Mouse (Mus musculus): ENCODE results near the gene Fkbp1a. TPM values are rescaled to one million over a fixed set of nuclear protein-coding genes. Genes with fewer than 3 reads are reported as not detected.

Gene Fkbp1a
- polyA plus RNA-seq (2021; fragmentation: Nextera tagmentation): 951 and 966 TPM in 2 replicates
- long read RNA-seq, experiment 1, transcript Fkbp1a-205 (4 exons, 1,588 nt): minor isoform, 17 of 3,746 reads
- long read RNA-seq, experiment 1, transcript Fkbp1a-210 (4 exons, 438 nt): minor isoform, 71 of 3,746 reads
- long read RNA-seq, experiment 1, transcript Fkbp1a-201 (5 exons, 1,658 nt): major isoform, 3,405 of 3,746 reads
- long read RNA-seq, experiment 1, partial matches to known transcripts: 53 of 3,746 reads
- long read RNA-seq, experiment 1, other reads (novel, unspliced or antisense): 194 of 3,746 reads
- long read RNA-seq, experiment 2, transcript Fkbp1a-210 (4 exons, 438 nt): minor isoform, 32 of 1,355 reads
- long read RNA-seq, experiment 2, transcript Fkbp1a-201 (5 exons, 1,658 nt): major isoform, 1,114 of 1,355 reads
- long read RNA-seq, experiment 2, transcript Fkbp1a-205 (4 exons, 1,588 nt): minor isoform, 8 of 1,355 reads
- long read RNA-seq, experiment 2, partial matches to known transcripts: 124 of 1,355 reads
- long read RNA-seq, experiment 2, other reads (novel, unspliced or antisense): 77 of 1,355 reads

GRCm38 (mm10) chr2:151542323-151543062 lies at the start of gene Fkbp1a:
Fkbp1a (plus strand) TSS chr2:151542483.

DNA sequence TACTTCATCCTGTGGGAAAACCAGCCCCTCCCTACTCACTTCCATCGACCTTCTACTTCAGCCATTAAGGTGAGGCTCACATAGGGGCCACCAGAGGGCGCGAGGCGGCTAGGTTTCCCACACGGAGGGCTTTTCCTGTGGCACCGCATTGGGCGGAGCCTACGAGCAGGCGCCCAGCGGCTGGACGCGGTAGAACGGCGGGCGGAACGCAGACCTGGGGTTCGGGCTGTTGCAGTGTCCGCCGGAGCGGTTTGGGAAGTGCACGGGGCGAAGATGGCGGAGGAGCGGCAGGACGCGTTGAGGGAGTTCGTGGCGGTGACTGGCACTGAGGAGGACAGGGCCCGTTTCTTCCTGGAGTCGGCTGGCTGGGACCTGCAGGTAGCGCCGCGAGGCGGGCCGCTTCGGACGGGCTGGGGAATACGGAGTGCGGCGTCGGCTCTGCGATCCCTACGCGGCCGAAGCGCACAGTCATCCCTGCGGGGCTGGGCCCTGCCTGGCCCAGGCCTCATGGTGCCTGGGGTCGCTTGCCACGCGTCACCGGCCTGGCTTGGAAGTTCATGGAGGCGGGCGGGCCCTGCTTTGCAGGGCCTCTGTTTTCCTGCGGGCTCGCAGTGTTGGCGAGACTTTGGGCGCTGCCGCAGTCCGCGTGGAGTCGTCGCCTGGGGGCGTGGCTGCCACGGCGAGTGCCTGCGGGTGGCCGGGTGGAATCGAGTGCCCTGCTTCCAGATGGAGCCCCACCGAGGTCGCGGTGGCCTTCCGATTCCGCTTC lies 48.1 kb upstream of the Fkbp1a start, which contains the start of gene Nsfl1c:
Gene Nsfl1c, plus strand, starts transcription at position 148 of the 769 bp plus-strand sequence.

DNA sequence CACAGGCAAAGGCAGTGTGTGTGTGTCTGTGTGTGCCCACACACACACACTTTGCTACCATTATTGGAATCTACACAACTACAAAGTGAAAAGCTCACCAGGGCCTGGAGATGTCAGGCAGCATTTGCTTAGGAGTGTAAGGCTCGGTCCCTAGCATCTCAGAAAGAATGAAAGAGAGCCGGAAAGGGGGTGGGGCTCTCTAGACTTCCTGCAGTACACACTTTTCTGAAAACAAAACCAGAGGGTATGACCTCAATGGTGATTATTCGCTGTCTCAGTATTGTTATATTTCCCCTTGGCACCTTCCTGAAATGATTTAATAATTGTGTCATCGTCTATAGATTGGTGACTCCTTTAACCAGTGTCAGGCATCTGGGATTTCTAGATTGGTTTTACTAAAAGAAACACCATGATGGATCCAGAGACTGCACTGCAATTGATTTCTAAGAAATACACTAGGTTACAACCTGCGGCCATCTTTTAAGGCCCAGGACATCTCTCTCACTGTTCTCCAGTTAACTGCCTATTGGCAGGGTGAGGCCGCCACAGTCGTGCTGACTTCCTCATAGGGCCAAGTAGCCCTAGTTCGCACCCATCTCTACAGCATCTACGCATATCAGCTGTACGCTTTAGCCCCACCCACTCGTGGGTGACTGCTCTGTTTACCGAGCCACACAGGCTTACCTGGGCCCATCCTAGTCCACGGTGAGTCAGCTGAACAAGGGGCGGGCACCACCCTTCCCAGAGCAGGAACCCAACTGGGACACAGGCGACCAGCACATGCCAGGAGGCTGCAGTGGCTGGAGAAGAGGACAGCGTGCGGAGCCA lies 29.8 kb downstream of the Fkbp1a start, which contains the start of gene Sdcbp2:
Gene Sdcbp2, plus strand, starts transcription at position 750 of the 828 bp plus-strand sequence.

Other genes starting within 250 kb of the Fkbp1a start
- not detected in 2 replicates for gene 4921509C19Rik, start 66.3 kb upstream of the Fkbp1a start, polyA plus RNA-seq (2021; fragmentation: Nextera tagmentation)
- 89.6 and 126 TPM in 2 replicates for gene Nsfl1c, start 48.3 kb upstream of the Fkbp1a start, polyA plus RNA-seq (2021; fragmentation: Nextera tagmentation)
- 1.3 and 2.5 TPM in 2 replicates for gene Sdcbp2, start 30.1 kb downstream of the Fkbp1a start, polyA plus RNA-seq (2021; fragmentation: Nextera tagmentation)
- gene Snph, start 90.1 kb downstream of the Fkbp1a start, polyA plus RNA-seq (2021; fragmentation: Nextera tagmentation): 62.1 and 89.8 TPM in 2 replicates
- 0.12 and 0.23 TPM in 2 replicates for gene Rad21l, start 126.0 kb downstream of the Fkbp1a start, polyA plus RNA-seq (2021; fragmentation: Nextera tagmentation)
- gene Tmem74b, start 159.5 kb downstream of the Fkbp1a start, polyA plus RNA-seq (2021; fragmentation: Nextera tagmentation): 11.2 and 13.1 TPM in 2 replicates
- gene Psmf1, start 201.7 kb downstream of the Fkbp1a start, polyA plus RNA-seq (2021; fragmentation: Nextera tagmentation): 41.5 and 47.6 TPM in 2 replicates

Measured in left cerebral cortex, adult 6 months (tissue).